Mouse (Mus musculus): ENCODE data around the gene Acsm5. TPM values are rescaled to one million over a fixed set of nuclear protein-coding genes. Genes with fewer than 3 reads are reported as not detected.

Acsm5 gene
- 0.09 and 0.49 TPM in 2 replicates for polyA plus RNA-seq (2015; fragmentation: Nextera tagmentation; extraction: Ambion mirVana)

GRCm38 (mm10) chr7:119519163-119519562 is at the start of gene Acsm5:
Acsm5 (plus strand) TSS chr7:119519463.

DNA sequence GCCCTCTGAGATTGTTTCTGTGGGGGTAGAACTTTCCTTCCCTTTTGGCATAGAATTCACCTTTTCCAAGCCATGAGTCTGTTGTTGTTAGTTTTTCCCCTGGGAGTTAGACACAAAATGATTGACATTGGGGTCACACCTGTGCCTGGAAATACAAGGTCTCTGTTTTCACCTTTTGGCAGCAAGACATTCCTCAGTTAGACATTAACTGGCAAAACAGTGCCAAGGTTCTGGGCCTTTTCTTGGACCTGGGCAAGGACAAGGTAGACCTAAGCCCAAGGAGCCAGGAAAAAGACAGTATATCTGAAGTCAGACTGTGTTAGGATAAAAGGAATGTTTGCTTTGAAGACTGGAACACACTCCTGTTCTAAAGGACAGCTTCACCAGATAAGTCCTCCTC is 40.0 kb upstream of the Acsm5 start, which contains the start of gene Umod:
Gene Umod, minus strand, starts transcription at position 27 of the 400 bp plus-strand sequence.

DNA sequence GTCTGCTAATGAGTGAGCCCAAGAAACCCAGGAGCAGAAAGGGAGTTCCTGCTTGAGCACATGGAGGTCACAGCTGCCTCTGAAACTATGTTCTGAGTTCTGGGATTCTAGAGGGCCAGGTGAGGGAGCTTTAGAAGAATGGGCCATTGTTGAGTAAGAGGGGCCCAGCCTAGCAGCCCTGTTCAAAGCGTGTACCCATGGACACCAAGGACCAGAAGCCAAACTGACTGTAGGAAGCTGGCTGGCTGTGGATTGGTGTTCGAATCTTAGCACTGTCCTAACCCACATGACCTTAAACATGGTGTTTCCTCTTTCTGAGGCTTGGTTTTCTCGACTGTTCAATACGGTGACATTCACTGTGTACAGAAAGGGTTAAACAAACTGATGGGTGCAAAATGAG is 4.1 kb downstream of the Acsm5 start, which contains the start of gene Pdilt:
Gene Pdilt, minus strand, starts transcription at position 101 of the 400 bp plus-strand sequence.

DNA sequence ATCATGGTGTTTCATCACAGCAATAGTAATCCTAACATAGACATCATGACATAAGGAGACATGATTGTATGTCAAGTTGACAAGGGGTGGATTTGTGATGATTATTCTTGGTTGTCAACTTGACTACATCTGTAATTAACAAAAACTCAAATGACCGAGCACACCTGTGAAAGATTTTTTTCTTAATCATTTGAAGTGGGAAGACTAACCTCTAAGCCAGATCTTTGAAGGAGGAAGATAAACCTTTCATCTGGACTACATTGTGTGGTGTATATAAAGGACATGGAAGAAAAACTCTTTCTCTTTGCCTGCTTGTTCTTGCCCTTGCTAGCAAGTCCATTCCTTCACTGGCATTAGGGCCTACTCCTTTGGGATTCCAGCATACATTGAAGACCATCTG is 34.8 kb downstream of the Acsm5 start, which contains the start of gene Acsm2:
Gene Acsm2, plus strand, starts transcription at position 301 of the 400 bp plus-strand sequence.

Other genes starting within 250 kb of the Acsm5 start
- gene Gp2, start 60.2 kb upstream of the Acsm5 start, polyA plus RNA-seq (2015; fragmentation: Nextera tagmentation; extraction: Ambion mirVana): not detected in 2 replicates
- gene Umod, start 40.2 kb upstream of the Acsm5 start, polyA plus RNA-seq (2015; fragmentation: Nextera tagmentation; extraction: Ambion mirVana): not detected in 2 replicates
- not detected in 2 replicates for gene Pdilt, start 4.0 kb downstream of the Acsm5 start, polyA plus RNA-seq (2015; fragmentation: Nextera tagmentation; extraction: Ambion mirVana)
- not detected in 2 replicates for gene Acsm2, start 34.9 kb downstream of the Acsm5 start, polyA plus RNA-seq (2015; fragmentation: Nextera tagmentation; extraction: Ambion mirVana)
- gene Acsm1, start 87.6 kb downstream of the Acsm5 start, polyA plus RNA-seq (2015; fragmentation: Nextera tagmentation; extraction: Ambion mirVana): not detected in 2 replicates
- 0.06 TPM in 1 of 2 replicates, not detected in the other for gene Acsm4, start 170.6 kb downstream of the Acsm5 start, polyA plus RNA-seq (2015; fragmentation: Nextera tagmentation; extraction: Ambion mirVana)
- 28.6 and 30.5 TPM in 2 replicates for gene Thumpd1, start 201.3 kb downstream of the Acsm5 start, polyA plus RNA-seq (2015; fragmentation: Nextera tagmentation; extraction: Ambion mirVana)
- 0.08 and 0.63 TPM in 2 replicates for gene Acsm3, start 241.5 kb downstream of the Acsm5 start, polyA plus RNA-seq (2015; fragmentation: Nextera tagmentation; extraction: Ambion mirVana)